Mouse (Mus musculus): Measurements from ENCODE around the gene Zfpm1.

GRCm38 (mm10) chr8:122342806-122343209 lies 60.9 kb downstream of the Zfpm1 start:
- TF ChIP-seq GATA1 (IDR thresholded peaks at IDR 0.05; ENCODE audit: borderline replicate concordance, low read length) (0 out of 3 replicates have a peak, but pooled peaks have one; percentile 23), FLI1 (IDR thresholded peaks at IDR 0.05; ENCODE audit: low read length) (no peak)

Data from megakaryocyte, embryonic 14.5 days (primary cell).